Mouse (Mus musculus) embryonic facial prominence, embryonic 14.5 days (tissue): Measurements from ENCODE around the gene Tmem59. TPM values are rescaled to one million over a fixed set of nuclear protein-coding genes. Genes with fewer than 3 reads are reported as not detected.

Experiments used
- ATAC-seq: fragments of 200-750 bp; cut with Nextera tagmentation; 2 replicates; pipeline ENCODE4 v1.8.0; 2017; ENCODE audit warnings: low read depth, moderate number of reproducible peaks, moderate TSS enrichment
- DNase-seq: peaks from one replicate; pipeline ENCODE4 v3.0.0-alpha.2; 2015; ENCODE audit warnings: low spot score
- H3K27ac ChIP-seq: fragments of 300-500 bp; sonication (generic); replicated peaks from 2 replicates; pipeline ENCODE4 v1.5.1; 2014; ENCODE audit warnings: low read depth, mild to moderate bottlenecking, low read length, moderate library complexity
- H3K27me3 ChIP-seq: fragments of 300-500 bp; sonication (generic); replicated peaks from 2 replicates; pipeline ENCODE4 v1.6.1; 2014; ENCODE audit warnings: low read length; ENCODE audit not compliant: control insufficient read depth, insufficient read depth
- H3K36me3 ChIP-seq: fragments of 300-500 bp; sonication (generic); 2 replicates; pipeline ENCODE4 v1.6.1; 2014; ENCODE audit warnings: low read length, mixed read lengths; ENCODE audit not compliant: control insufficient read depth, insufficient read depth
- H3K4me1 ChIP-seq: fragments of 300-500 bp; sonication (generic); 2 replicates; pipeline ENCODE4 v1.6.1; 2014; ENCODE audit warnings: antibody characterized with exemption, low read length; ENCODE audit not compliant: control insufficient read depth, insufficient read depth
- H3K4me2 ChIP-seq: fragments of 300-500 bp; sonication (generic); 2 replicates; pipeline ENCODE4 v1.6.1; 2014; ENCODE audit warnings: low read depth, mild to moderate bottlenecking, low read length, moderate library complexity, mixed read lengths
- H3K4me3 ChIP-seq: fragments of 300-500 bp; sonication (generic); 2 replicates; pipeline ENCODE4 v1.5.1; 2014; ENCODE audit warnings: low read depth, mild to moderate bottlenecking, low read length
- H3K9ac ChIP-seq: fragments of 300-500 bp; sonication (generic); 2 replicates; pipeline ENCODE4 v1.6.1; 2014; ENCODE audit warnings: low read depth, mild to moderate bottlenecking, low read length, moderate library complexity, mixed read lengths
- H3K9me3 ChIP-seq: fragments of 300-500 bp; sonication (generic); 2 replicates; pipeline ENCODE4 v1.6.1; 2016; ENCODE audit warnings: low read length; ENCODE audit not compliant: control insufficient read depth
- WGBS: fragments of 180-500 bp; shearing (Covaris S2); extraction: QIAGEN DNeasy Blood & Tissue Kit; methylation state at CpG from one replicate; pipeline ENCODE4 v1.1.7; 2014; 5-methylcytosine and 5-hydroxymethylcytosine counted together
- polyA plus RNA-seq: library from polyadenylated mRNA; unstranded; fragments of >200 nt; fragmentation: Nextera tagmentation; extraction: Ambion mirVana; gene quantifications from 2 replicates; pipeline ENCODE4 v1.2.1, GENCODE M21; 2014

The Tmem59 gene
- polyA plus RNA-seq, 1 experiment from 2014 or later, result 480 TPM

DNA sequence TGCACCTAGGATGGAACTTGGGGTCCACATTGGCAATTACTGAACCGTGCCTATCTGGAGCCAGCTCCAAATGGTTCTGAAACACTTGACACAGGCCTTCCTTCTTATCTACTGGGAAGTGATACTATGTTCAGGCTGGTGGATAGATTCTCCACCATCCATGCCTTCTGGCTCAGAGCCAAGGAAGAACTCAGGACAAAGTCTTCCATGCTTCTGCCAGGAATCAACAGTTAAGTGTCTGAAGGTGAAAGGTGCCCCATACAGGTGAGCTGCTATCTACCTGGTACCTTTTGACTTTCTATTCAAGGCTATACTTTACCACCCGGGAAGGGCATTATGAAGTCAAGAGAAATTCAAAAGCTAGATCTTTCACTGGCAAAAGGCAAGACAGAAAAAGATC is 60.1 kb downstream of the Tmem59 start:
- peaks cover 94% of the 10 kb centered on the region for H3K36me3 ChIP-seq
- DNase-seq, result no peak
- H3K4me3 ChIP-seq, result no peak overlapping the region
- ATAC-seq, result no peak
- no peaks in the 10 kb centered on the region for H3K27me3 ChIP-seq
- no peak overlapping the region for H3K9ac ChIP-seq
- no peak overlapping the region for H3K27ac ChIP-seq
- H3K4me2 ChIP-seq, result no peak overlapping the region
- 90% methylated on average over 2 of the region's 2 CpGs for WGBS
- no peaks in the 10 kb centered on the region for H3K9me3 ChIP-seq
- no peaks in the 10 kb centered on the region for H3K4me1 ChIP-seq

DNA sequence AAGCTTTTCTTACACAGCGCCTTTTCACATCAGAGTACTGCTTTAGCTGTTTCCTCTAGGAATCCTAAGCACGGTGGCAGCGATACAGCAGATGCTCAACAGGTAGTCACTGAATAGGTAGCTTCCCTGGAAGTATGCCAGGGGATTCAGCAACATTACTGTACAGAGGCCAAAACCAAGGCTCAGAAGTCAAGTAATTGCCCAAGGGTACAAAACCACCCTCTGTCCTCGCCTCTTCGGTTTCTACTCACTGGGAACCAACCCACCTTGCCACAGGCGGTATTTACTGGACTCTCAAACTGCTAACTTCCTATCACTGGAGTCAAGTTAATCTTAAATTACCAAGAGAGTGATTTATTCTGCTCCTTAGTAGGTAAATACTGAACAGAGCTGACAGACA is 62.0 kb downstream of the Tmem59 start:
- Histone ChIP-seq H3K9me3 (no peaks in the 10 kb centered on the region), H3K4me3 (no peak overlapping the region), H3K4me2 (no peak overlapping the region), H3K9ac (no peak overlapping the region), H3K4me1 (0 out of 2 replicates have a peak, but pooled peaks cover under 1% of the 10 kb centered on the region), H3K27ac (no peak overlapping the region), H3K36me3 (peaks cover 91% of the 10 kb centered on the region), H3K27me3 (no peaks in the 10 kb centered on the region)
- ATAC-seq (no peak), DNase-seq (no peak)
- 95% methylated on average over 6 of the region's 6 CpGs for WGBS

DNA sequence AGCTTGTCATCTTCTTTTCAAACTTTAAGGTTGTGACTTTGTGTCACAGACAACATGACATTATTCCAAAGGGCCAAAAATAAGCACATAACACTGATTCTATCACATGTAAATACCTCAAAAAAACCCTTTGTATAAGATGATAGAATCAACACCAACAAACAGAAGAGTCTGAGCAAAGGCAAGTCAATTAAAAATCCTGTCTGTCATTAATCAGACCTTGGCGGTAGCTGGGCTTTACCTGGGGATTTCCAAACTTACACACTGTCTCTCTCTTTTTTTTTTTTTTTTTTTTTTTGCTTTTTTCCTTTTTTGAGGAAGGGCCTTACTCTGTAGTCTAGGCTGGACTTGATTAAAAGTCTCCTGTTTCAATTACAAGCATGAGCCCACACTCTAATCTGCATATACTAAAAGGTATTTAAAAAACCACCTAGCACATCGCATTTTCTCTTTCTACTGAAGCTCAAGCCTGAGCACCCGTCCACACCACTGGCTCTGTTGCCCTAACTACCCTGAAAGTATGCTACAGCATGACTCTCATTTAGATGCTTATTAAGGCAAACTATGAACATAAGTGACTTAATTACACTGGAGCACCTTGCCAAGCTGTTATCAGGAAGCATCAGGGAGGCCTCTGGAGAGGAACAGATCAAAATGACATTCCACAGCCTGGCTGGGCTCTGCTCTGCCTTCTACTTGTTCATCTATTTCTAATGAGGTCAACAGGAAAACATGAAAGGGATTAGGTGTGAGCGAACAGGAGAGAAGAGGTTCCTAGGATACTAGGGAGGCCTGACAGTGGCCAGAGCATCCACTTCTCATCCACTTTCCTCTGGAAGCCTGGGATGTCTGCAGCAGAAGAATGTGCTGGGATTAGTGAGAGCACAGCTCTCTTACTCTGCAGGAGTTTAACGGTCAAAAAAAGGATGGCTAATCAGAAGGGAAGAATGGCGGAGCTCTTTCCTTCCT is 65.5 kb downstream of the Tmem59 start:
- WGBS, result 70% methylated on average over 6 of the region's 6 CpGs
- peaks cover 68% of the 10 kb centered on the region for H3K36me3 ChIP-seq
- ATAC-seq, result no peak
- no peak overlapping the region for H3K4me3 ChIP-seq
- no peak overlapping the region for H3K9ac ChIP-seq
- H3K27me3 ChIP-seq, result no peaks in the 10 kb centered on the region
- H3K4me1 ChIP-seq, result peaks cover 3% of the 10 kb centered on the region; the same call in 1 of the 2 replicates
- H3K4me2 ChIP-seq, result no peak overlapping the region
- DNase-seq, result no peak
- H3K27ac ChIP-seq, result no peak overlapping the region
- H3K9me3 ChIP-seq, result no peaks in the 10 kb centered on the region

DNA sequence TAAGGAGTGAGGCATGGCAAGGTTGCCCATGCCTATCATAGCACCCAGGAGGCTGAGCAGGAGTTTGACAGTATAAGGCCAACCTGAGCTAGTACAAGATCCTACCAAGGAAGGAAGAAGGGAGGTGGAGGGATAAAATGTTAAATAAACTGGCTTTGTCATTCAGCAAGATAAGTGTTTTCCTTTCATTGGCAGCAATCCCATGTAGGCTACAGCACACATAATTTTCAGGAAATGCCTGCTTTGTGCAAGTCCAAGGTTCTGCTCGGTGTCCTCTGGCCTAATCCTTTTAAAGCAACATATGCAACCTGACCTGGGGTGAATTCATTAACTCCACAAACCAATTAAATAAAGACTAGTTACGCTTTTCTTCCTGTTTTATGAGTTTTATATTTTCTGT is 67.2 kb downstream of the Tmem59 start:
- H3K36me3 ChIP-seq, result peaks cover 51% of the 10 kb centered on the region
- ATAC-seq (no peak), DNase-seq (peak; percentile 62)
- H3K9me3 ChIP-seq, result no peaks in the 10 kb centered on the region
- H3K4me1 ChIP-seq, result peaks cover 3% of the 10 kb centered on the region; the same call in 1 of the 2 replicates
- H3K4me2 ChIP-seq, result no peak overlapping the region
- WGBS, result 42% methylated on average over 2 of the region's 2 CpGs
- H3K27ac ChIP-seq, result no peak overlapping the region
- H3K4me3 ChIP-seq, result no peak overlapping the region
- H3K27me3 ChIP-seq, result no peaks in the 10 kb centered on the region
- H3K9ac ChIP-seq, result no peak overlapping the region

DNA sequence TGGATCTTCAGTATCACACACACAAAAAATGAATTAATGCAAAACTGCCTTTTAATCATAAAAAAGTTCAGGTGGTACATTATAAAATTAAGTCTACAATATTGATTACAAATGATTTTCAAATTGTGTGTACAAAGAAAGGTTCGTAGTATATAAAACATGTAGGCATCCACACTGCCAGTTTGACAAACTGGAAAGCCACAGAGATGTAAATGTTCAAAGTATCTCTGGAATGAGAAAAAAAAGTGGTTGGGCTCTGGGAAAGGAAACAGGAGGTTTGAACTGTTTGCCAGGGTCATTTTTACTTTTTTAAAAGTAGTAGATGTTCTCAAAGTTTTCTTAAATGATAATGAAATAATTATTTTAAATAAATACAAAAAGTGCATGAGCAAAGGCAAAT is 67.8 kb downstream of the Tmem59 start:
- 48% methylated on average over 1 of the region's 1 CpGs for WGBS

DNA sequence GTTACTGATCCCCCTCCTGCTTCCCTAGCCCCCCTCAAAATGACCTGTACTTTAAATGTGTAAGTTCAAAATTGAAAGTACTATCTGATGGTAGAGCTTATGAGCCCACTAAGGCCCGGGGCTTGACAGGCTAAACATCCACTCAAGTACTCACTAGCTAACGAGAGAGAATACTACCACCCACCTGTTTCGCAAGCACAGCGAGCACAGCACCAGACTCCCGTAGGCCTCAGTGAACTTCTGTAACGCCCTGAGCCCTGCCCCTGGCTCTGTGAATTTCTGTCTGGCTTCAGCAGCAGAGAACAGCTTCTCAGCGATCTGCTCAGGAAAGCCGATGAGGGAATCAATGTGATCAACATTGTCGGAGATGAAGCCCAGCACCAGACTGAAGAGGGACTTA is 68.9 kb downstream of the Tmem59 start:
- no peaks in the 10 kb centered on the region for H3K27me3 ChIP-seq
- 71% methylated on average over 9 of the region's 9 CpGs for WGBS
- H3K4me2 ChIP-seq, result no peak overlapping the region
- no peaks in the 10 kb centered on the region for H3K9me3 ChIP-seq
- ATAC-seq, result no peak
- H3K36me3 ChIP-seq, result peaks cover 34% of the 10 kb centered on the region
- no peak overlapping the region for H3K4me3 ChIP-seq
- no peak overlapping the region for H3K27ac ChIP-seq
- H3K9ac ChIP-seq, result no peak overlapping the region
- DNase-seq, result no peak
- H3K4me1 ChIP-seq, result peaks cover 11% of the 10 kb centered on the region

More for the DNA sequence above, 67.8 kb downstream of the Tmem59 start:
- Histone ChIP-seq H3K27me3 (no peaks in the 10 kb centered on the region), H3K9me3 (no peaks in the 10 kb centered on the region), H3K4me3 (no peak overlapping the region), H3K27ac (no peak overlapping the region), H3K4me2 (no peak overlapping the region), H3K4me1 (peaks cover 3% of the 10 kb centered on the region; the same call in 1 of the 2 replicates), H3K9ac (no peak overlapping the region), H3K36me3 (peaks cover 44% of the 10 kb centered on the region)
- ATAC-seq (no peak), DNase-seq (peak; percentile 31)

DNA sequence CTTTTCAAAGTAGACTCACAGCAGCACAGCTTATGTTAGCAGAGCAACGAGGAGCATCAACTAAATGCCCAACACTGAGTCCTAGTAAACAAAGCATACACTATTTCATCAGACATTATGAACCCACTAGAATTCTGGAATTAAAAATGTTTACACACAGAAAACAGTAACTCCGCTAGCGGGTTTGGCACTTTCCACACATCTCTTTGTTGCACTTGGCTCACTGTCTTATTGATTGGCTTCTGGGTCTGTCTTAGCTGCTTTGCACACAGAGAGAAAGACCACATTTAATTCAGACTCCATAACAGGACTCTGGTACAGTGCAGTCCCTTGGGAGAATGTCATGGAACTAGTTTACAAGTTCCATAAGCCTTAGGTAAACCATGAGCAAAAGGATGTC is 69.9 kb downstream of the Tmem59 start:
- DNase-seq, result no peak
- no peak for ATAC-seq
- H3K4me3 ChIP-seq, result no peak overlapping the region
- H3K27me3 ChIP-seq, result no peaks in the 10 kb centered on the region
- H3K36me3 ChIP-seq, result peaks cover 29% of the 10 kb centered on the region
- WGBS, result 80% methylated on average over 3 of the region's 3 CpGs
- peaks cover 15% of the 10 kb centered on the region for H3K4me1 ChIP-seq
- no peak overlapping the region for H3K27ac ChIP-seq
- H3K4me2 ChIP-seq, result no peak overlapping the region
- no peak overlapping the region for H3K9ac ChIP-seq
- no peaks in the 10 kb centered on the region for H3K9me3 ChIP-seq

DNA sequence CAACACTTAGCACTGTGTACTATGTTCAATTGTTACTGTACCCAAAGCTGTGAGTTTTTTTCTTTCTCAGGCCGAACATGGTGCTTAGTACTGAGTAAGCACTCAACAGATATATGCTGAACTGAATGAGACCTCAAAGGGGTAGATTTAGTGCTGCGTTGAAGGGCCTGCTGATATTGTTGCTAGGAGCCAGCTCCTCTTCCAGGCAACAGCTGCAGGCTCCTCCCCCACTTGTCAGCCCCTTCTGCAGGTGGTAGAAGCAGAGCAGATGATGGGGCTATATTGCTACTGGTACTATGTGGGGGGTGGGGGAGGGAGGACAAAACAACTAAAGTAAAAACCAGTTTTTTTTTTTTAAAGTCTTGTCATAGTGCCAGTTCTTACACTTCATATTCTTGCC is 71.3 kb downstream of the Tmem59 start:
- peaks cover 15% of the 10 kb centered on the region for H3K4me1 ChIP-seq
- DNase-seq, result peak; percentile 30

More for the DNA sequence above, 71.3 kb downstream of the Tmem59 start:
- Histone ChIP-seq H3K27ac (no peak overlapping the region), H3K4me2 (no peak overlapping the region), H3K36me3 (peaks cover 18% of the 10 kb centered on the region; the same call in 1 of the 2 replicates), H3K9ac (no peak overlapping the region), H3K27me3 (no peaks in the 10 kb centered on the region), H3K4me3 (no peak overlapping the region), H3K9me3 (no peaks in the 10 kb centered on the region)
- no peak for ATAC-seq
- WGBS, result 72% methylated on average over 2 of the region's 2 CpGs
